Mouse (Mus musculus) midbrain, embryonic 13.5 days (tissue): ENCODE results near the gene Prl2c3. TPM values are rescaled to one million over a fixed set of nuclear protein-coding genes. Genes with fewer than 3 reads are reported as not detected.

ENCODE experiments used
- polyA plus RNA-seq: library from polyadenylated mRNA; unstranded; fragments of >200 nt; fragmentation: Nextera tagmentation; extraction: Ambion mirVana; gene quantifications from 2 replicates; pipeline ENCODE4 v1.2.1, GENCODE M21; 2015

Gene Prl2c3
- polyA plus RNA-seq, 1 experiment from 2014 or later, result not detected

Other genes starting within 250 kb of the Prl2c3 start
- 15.1 and 16.6 TPM in 2 replicates for gene Ero1lb, start 234.2 kb downstream of the Prl2c3 start, polyA plus RNA-seq
- gene Prl2c2, start 205.3 kb upstream of the Prl2c3 start, polyA plus RNA-seq, result not detected in 2 replicates